Mouse (Mus musculus) brain, embryonic 14.5 days (tissue): Measurements from ENCODE around the gene Lrrfip2. TPM values are rescaled to one million over a fixed set of nuclear protein-coding genes. Genes with fewer than 3 reads are reported as not detected.
A peak's percentile ranks its signal among the peaks of the same experiment; 100 is the strongest.

Source experiments
- DNase-seq: peaks from one replicate; pipeline ENCODE4 v3.0.0-alpha.2; 2011; ENCODE audit warnings: low read depth
- CTCF ChIP-seq: fragments of 200-500 bp; IDR thresholded peaks from 2 replicates; pipeline ENCODE4 v1.5.1; 2012; ENCODE audit warnings: inconsistent platforms, mild to moderate bottlenecking, moderate library complexity, borderline replicate concordance; ENCODE audit not compliant: insufficient read depth, insufficient read length; ENCODE audit errors: extremely low read depth
- POLR2A ChIP-seq: fragments of 200-500 bp; IDR thresholded peaks from 2 replicates; pipeline ENCODE4 v1.6.1; 2012; ENCODE audit warnings: mild to moderate bottlenecking, inconsistent platforms, borderline replicate concordance; ENCODE audit not compliant: poor library complexity, insufficient read depth, insufficient read length, severe bottlenecking; ENCODE audit errors: extremely low read depth
- polyA plus RNA-seq: library from polyadenylated mRNA; depleted of rRNA; stranded (reverse); fragments of >200 nt; gene quantifications from 2 replicates; pipeline ENCODE4 v1.2.3, GENCODE M21; 2012

The Lrrfip2 gene
- polyA plus RNA-seq, 1 experiment: 41.3 TPM

- no peak for DNase-seq
- TF ChIP-seq POLR2A (no peak), CTCF (no peak)
Measured at GRCm38 (mm10) chr9:111220551-111221080, 103.2 kb downstream of the Lrrfip2 start.

- DNase-seq: no peak
- TF ChIP-seq CTCF (no peak), POLR2A (no peak)
Measured at GRCm38 (mm10) chr9:111221580-111221979, 104.2 kb downstream of the Lrrfip2 start.

GRCm38 (mm10) chr9:111223406-111223805 lies 106.0 kb downstream of the Lrrfip2 start:
- TF ChIP-seq POLR2A (no peak), CTCF (no peak)
- DNase-seq: no peak

GRCm38 (mm10) chr9:111228446-111228845 lies 111.1 kb downstream of the Lrrfip2 start:
- TF ChIP-seq CTCF (no peak), POLR2A (no peak)
- peak; percentile 2 for DNase-seq

- no peak for DNase-seq
- TF ChIP-seq CTCF (no peak), POLR2A (no peak)
Measured at GRCm38 (mm10) chr9:111234701-111235100, 117.3 kb downstream of the Lrrfip2 start.

GRCm38 (mm10) chr9:111237726-111238125 lies 120.3 kb downstream of the Lrrfip2 start:
- TF ChIP-seq CTCF: no peak
- no peak for TF ChIP-seq POLR2A
- DNase-seq: no peak

- DNase-seq: no peak
- no peak for TF ChIP-seq CTCF
- TF ChIP-seq POLR2A: no peak
Measured at GRCm38 (mm10) chr9:111239821-111240220, 122.4 kb downstream of the Lrrfip2 start.

- no peak for DNase-seq
- no peak for TF ChIP-seq CTCF
- no peak for TF ChIP-seq POLR2A
Measured at GRCm38 (mm10) chr9:111243384-111243783, 126.0 kb downstream of the Lrrfip2 start.

- no peak for DNase-seq
- TF ChIP-seq CTCF (no peak), POLR2A (no peak)
Measured at GRCm38 (mm10) chr9:111245546-111245945, 128.2 kb downstream of the Lrrfip2 start.

- DNase-seq: peak; percentile 26
- TF ChIP-seq CTCF (peak; percentile 38; the same call in 1 of the 2 replicates), POLR2A (no peak)
Measured at GRCm38 (mm10) chr9:111247682-111248246, 130.4 kb downstream of the Lrrfip2 start.

GRCm38 (mm10) chr9:111252161-111252869 lies 134.9 kb downstream of the Lrrfip2 start:
- DNase-seq: no peak
- TF ChIP-seq CTCF (no peak), POLR2A (no peak)
